Comparison of ENCODE assay signal across 28 mouse cellular contexts in genomic region chr2:121132822-121133221, GRCm38 (mm10). TPM values are rescaled to one million over a fixed set of nuclear protein-coding genes. Genes with fewer than 3 reads are reported as not detected.
DNase-seq lines count a peak whose midpoint lies in the region; ATAC-seq and TF ChIP-seq lines count a peak whose summit lies in the region.
"Had no signal": no experiment of that assay in that cellular context is flagged by ENCODE, and none has a peak within 500 bp of the region (broad histone marks: within the 10 kb centered on the region; RNA-seq: fewer than 3 reads in every experiment).

No protein-coding gene starts in this region.

- DNase-seq in lung, postnatal 0 days (ENCODE audit: low spot score), result peak; percentile 53
- DNase-seq in lung, adult 18-20 months, result no peak
- DNase-seq in adipocyte (ENCODE audit: low spot score), result peak; percentile 21
- peak; percentile 57 for DNase-seq in stomach, postnatal 0 days (ENCODE audit: low spot score)
- DNase-seq in thymus, postnatal 36 days, result no peak
- no peak for DNase-seq in cerebellum, postnatal 25 days
- DNase-seq: adrenal gland, adult 2 months; adrenal gland, postnatal 10 days; adrenal gland, postnatal 25 days; B cell, adult 2 months; cerebellum, adult 11-12 months; cerebellum, adult 2 months; cerebellum, adult 9-10 months; cerebellum, postnatal 10 days; cerebellum, postnatal 36 days; embryo, embryonic 11 days had no signal

- no peak overlapping the region for H3K4me2 ChIP-seq in lung, postnatal 0 days (replicated peaks; ENCODE audit: low read depth, low read length)
- no peak overlapping the region for H3K4me2 ChIP-seq in stomach, postnatal 0 days (replicated peaks; ENCODE audit: low read depth)
- no peak overlapping the region for H3K4me2 ChIP-seq in intestine, embryonic 15.5 days (replicated peaks)
- H3K4me2 ChIP-seq: embryonic facial prominence, embryonic 13.5 days; embryonic facial prominence, embryonic 15.5 days; forebrain, embryonic 12.5 days had no signal

- no peak overlapping the region for H3ac ChIP-seq in C2C12 (ENCODE audit: control insufficient read depth, insufficient read length, low read depth)

- H3K36me3 ChIP-seq in lung, postnatal 0 days (ENCODE audit: insufficient read depth, low read length), result no peaks in the 10 kb centered on the region
- H3K36me3 ChIP-seq in C2C12 (ENCODE audit: control insufficient read depth, insufficient read depth), result no peaks in the 10 kb centered on the region
- no peaks in the 10 kb centered on the region for H3K36me3 ChIP-seq in stomach, postnatal 0 days (ENCODE audit: control insufficient read depth, insufficient read depth, low read length)
- no peaks in the 10 kb centered on the region for H3K36me3 ChIP-seq in intestine, embryonic 15.5 days
- H3K36me3 ChIP-seq: embryonic facial prominence, embryonic 15.5 days had no signal

- ATAC-seq in lung, postnatal 0 days, result peak; percentile 31
- peak; percentile 88 for ATAC-seq in stomach, postnatal 0 days (ENCODE audit: low FRiP score, low TSS enrichment)
- ATAC-seq in intestine, embryonic 15.5 days, result no peak
- ATAC-seq: activated CD4-positive, CD25-positive, alpha-beta regulatory T cell, adult 4 months; forebrain, embryonic 14.5 days; forebrain, embryonic 16.5 days; Patski had no signal

- H3K4me1 ChIP-seq in lung, postnatal 0 days (ENCODE audit: insufficient read depth, low read depth, low read length), result peaks cover 2% of the 10 kb centered on the region; the same call in 1 of the 2 replicates
- H3K4me1 ChIP-seq in stomach, postnatal 0 days (replicated peaks; ENCODE audit: control insufficient read depth, insufficient read depth), result no peaks in the 10 kb centered on the region
- H3K4me1 ChIP-seq in intestine, embryonic 15.5 days (replicated peaks), result no peaks in the 10 kb centered on the region
- H3K4me1 ChIP-seq: embryonic facial prominence, embryonic 13.5 days; embryonic facial prominence, embryonic 15.5 days; forebrain, embryonic 10.5 days had no signal

- H3K27ac ChIP-seq in lung, postnatal 0 days (ENCODE audit: low read length), result no peak overlapping the region
- H3K27ac ChIP-seq in stomach, postnatal 0 days (replicated peaks), result no peak overlapping the region
- no peak overlapping the region for H3K27ac ChIP-seq in intestine, embryonic 15.5 days
- H3K27ac ChIP-seq: embryonic facial prominence, embryonic 13.5 days; embryonic facial prominence, embryonic 15.5 days; forebrain, embryonic 10.5 days; forebrain, embryonic 12.5 days had no signal

- no peak overlapping the region for H3K9ac ChIP-seq in lung, postnatal 0 days (replicated peaks; ENCODE audit: low read depth)
- no peak overlapping the region for H3K9ac ChIP-seq in stomach, postnatal 0 days (ENCODE audit: low read length)
- no peak overlapping the region for H3K9ac ChIP-seq in intestine, embryonic 15.5 days
- H3K9ac ChIP-seq: embryonic facial prominence, embryonic 13.5 days; embryonic facial prominence, embryonic 15.5 days; forebrain, embryonic 12.5 days had no signal

- no peaks in the 10 kb centered on the region for H3K79me2 ChIP-seq in C2C12 (ENCODE audit: control insufficient read depth, insufficient read depth)

- TF ChIP-seq CTCF in lung, postnatal 0 days (IDR thresholded peaks at IDR 0.05), result no peak
- no peak for TF ChIP-seq CTCF in C2C12 (IDR thresholded peaks at IDR 0.05; ENCODE audit: control insufficient read depth, insufficient read depth, insufficient read length)
- no peak for TF ChIP-seq CTCF in stomach, postnatal 0 days (IDR thresholded peaks at IDR 0.05; ENCODE audit: low read depth)

- no peak overlapping the region for H3K4me3 ChIP-seq in lung, postnatal 0 days (ENCODE audit: low read depth, low read length)
- H3K4me3 ChIP-seq in C2C12 (ENCODE audit: insufficient read depth, poor library complexity, severe bottlenecking), result no peak overlapping the region
- H3K4me3 ChIP-seq in stomach, postnatal 0 days (ENCODE audit: low read depth, low read length), result no peak overlapping the region
- no peak overlapping the region for H3K4me3 ChIP-seq in intestine, embryonic 15.5 days (replicated peaks)
- H3K4me3 ChIP-seq: embryonic facial prominence, embryonic 13.5 days; embryonic facial prominence, embryonic 15.5 days; erythroblast, embryonic 14.5 days; forebrain, embryonic 10.5 days; forebrain, embryonic 12.5 days had no signal

- H3K27me3 ChIP-seq in lung, postnatal 0 days (replicated peaks; ENCODE audit: insufficient read depth, low read length), result no peaks in the 10 kb centered on the region
- H3K27me3 ChIP-seq in C2C12 (ENCODE audit: control insufficient read depth, insufficient read depth, insufficient read length), result no peaks in the 10 kb centered on the region
- no peaks in the 10 kb centered on the region for H3K27me3 ChIP-seq in stomach, postnatal 0 days (ENCODE audit: control insufficient read depth, insufficient read depth, low read length)
- no peaks in the 10 kb centered on the region for H3K27me3 ChIP-seq in intestine, embryonic 15.5 days (replicated peaks)
- H3K27me3 ChIP-seq: embryonic facial prominence, embryonic 13.5 days; embryonic facial prominence, embryonic 15.5 days; forebrain, embryonic 12.5 days; Patski had no signal

- no peak for TF ChIP-seq EP300 in lung, postnatal 0 days (IDR thresholded peaks at IDR 0.05)
- TF ChIP-seq EP300 in stomach, postnatal 0 days (optimal IDR thresholded peaks at IDR 0.05), result no peak

- 43% methylated on average over 1 of the region's 1 CpGs for WGBS in lung, postnatal 0 days
- WGBS in stomach, postnatal 0 days, result 48% methylated on average over 1 of the region's 1 CpGs
- 67% methylated on average over 1 of the region's 1 CpGs for WGBS in intestine, embryonic 15.5 days

- no peaks in the 10 kb centered on the region for H3K9me3 ChIP-seq in lung, postnatal 0 days (ENCODE audit: low read length)
- H3K9me3 ChIP-seq in stomach, postnatal 0 days (ENCODE audit: control insufficient read depth, low read length), result no peaks in the 10 kb centered on the region
- no peaks in the 10 kb centered on the region for H3K9me3 ChIP-seq in intestine, embryonic 15.5 days
- H3K9me3 ChIP-seq: embryonic facial prominence, embryonic 13.5 days; embryonic facial prominence, embryonic 15.5 days; forebrain, embryonic 10.5 days; forebrain, embryonic 12.5 days had no signal

- H3K79me3 ChIP-seq in C2C12 (ENCODE audit: low read depth), result no peaks in the 10 kb centered on the region

TF ChIP-seq in C2C12, 6 proteins besides CTCF, POLR2A, EP300 and RAD21:
- no peak for TF ChIP-seq USF1 (IDR thresholded peaks at IDR 0.05; ENCODE audit: low read depth)
- TF ChIP-seq FOSL1 (IDR thresholded peaks at IDR 0.05; ENCODE audit: insufficient read depth, low read length, poor library complexity, severe bottlenecking), result no peak
- peak; percentile 13 for TF ChIP-seq CEBPB (IDR thresholded peaks at IDR 0.05; ENCODE audit: low read depth)
- no peak for TF ChIP-seq MYOG (IDR thresholded peaks at IDR 0.05; ENCODE audit: control insufficient read depth, extremely low read depth, insufficient read length)
- no peak for TF ChIP-seq MAX (IDR thresholded peaks at IDR 0.05)
- no peak for TF ChIP-seq MYOD1 (IDR thresholded peaks at IDR 0.05; ENCODE audit: control insufficient read depth, insufficient read length, low read depth)

RNA-seq across cellular contexts. Expression of gene Adal, which starts 7.4 kb away (rescaled TPM):
- polyA plus RNA-seq in lung, postnatal 0 days (2015; fragmentation: Nextera tagmentation; extraction: Ambion mirVana), result 12.7 and 13.5 TPM in 2 replicates
- 1.6 TPM for polyA plus RNA-seq in C2C12 (2012; fragmentation: generic; extraction: Trizol)
- 9.6 and 9.7 TPM in 2 replicates for polyA plus RNA-seq in stomach, postnatal 0 days (2015; fragmentation: Nextera tagmentation; extraction: Ambion mirVana)
- polyA plus RNA-seq in intestine, embryonic 15.5 days (2015; fragmentation: Nextera tagmentation; extraction: Ambion mirVana), result 17.7 and 18.2 TPM in 2 replicates

RNA-seq across cellular contexts. Expression of gene Lcmt2, which starts 7.6 kb away (rescaled TPM):
- 19.3 and 21.8 TPM in 2 replicates for polyA plus RNA-seq in lung, postnatal 0 days (2015; fragmentation: Nextera tagmentation; extraction: Ambion mirVana)
- 3.6 TPM for polyA plus RNA-seq in C2C12 (2012; fragmentation: generic; extraction: Trizol)
- 12.6 and 14.9 TPM in 2 replicates for polyA plus RNA-seq in stomach, postnatal 0 days (2015; fragmentation: Nextera tagmentation; extraction: Ambion mirVana)
- polyA plus RNA-seq in intestine, embryonic 15.5 days (2015; fragmentation: Nextera tagmentation; extraction: Ambion mirVana), result 19.4 and 20.0 TPM in 2 replicates

RNA-seq across cellular contexts. Expression of gene Tgm7, which starts 23.2 kb away (rescaled TPM):
- not detected in 2 replicates for polyA plus RNA-seq in lung, postnatal 0 days (2015; fragmentation: Nextera tagmentation; extraction: Ambion mirVana)
- polyA plus RNA-seq in C2C12 (2012; fragmentation: generic; extraction: Trizol), result not detected
- not detected in 2 replicates for polyA plus RNA-seq in stomach, postnatal 0 days (2015; fragmentation: Nextera tagmentation; extraction: Ambion mirVana)
- 0.20 and 0.23 TPM in 2 replicates for polyA plus RNA-seq in intestine, embryonic 15.5 days (2015; fragmentation: Nextera tagmentation; extraction: Ambion mirVana)
- polyA plus RNA-seq: adrenal gland, adult 2 months; embryonic facial prominence, embryonic 11.5 days; embryonic facial prominence, embryonic 13.5 days; embryonic facial prominence, embryonic 15.5 days; erythroblast, embryonic 14.5 days; forebrain, embryonic 10.5 days; forebrain, embryonic 12.5 days; forebrain, embryonic 14.5 days; forebrain, embryonic 16.5 days; Patski had no signal

RNA-seq across cellular contexts. Expression of gene Tubgcp4, which starts 37.6 kb away (rescaled TPM):
- polyA plus RNA-seq in lung, postnatal 0 days (2015; fragmentation: Nextera tagmentation; extraction: Ambion mirVana), result 18.6 and 22.0 TPM in 2 replicates
- 16.7 TPM for polyA plus RNA-seq in C2C12 (2012; fragmentation: generic; extraction: Trizol)
- polyA plus RNA-seq in stomach, postnatal 0 days (2015; fragmentation: Nextera tagmentation; extraction: Ambion mirVana), result 14.2 and 15.4 TPM in 2 replicates
- polyA plus RNA-seq in intestine, embryonic 15.5 days (2015; fragmentation: Nextera tagmentation; extraction: Ambion mirVana), result 38.2 and 44.2 TPM in 2 replicates

RNA-seq across cellular contexts. Expression of gene Zscan29, which starts 38.1 kb away (rescaled TPM):
- polyA plus RNA-seq in lung, postnatal 0 days (2015; fragmentation: Nextera tagmentation; extraction: Ambion mirVana), result 7.8 and 8.6 TPM in 2 replicates
- 3.1 TPM for polyA plus RNA-seq in C2C12 (2012; fragmentation: generic; extraction: Trizol)
- polyA plus RNA-seq in stomach, postnatal 0 days (2015; fragmentation: Nextera tagmentation; extraction: Ambion mirVana), result 5.5 and 5.8 TPM in 2 replicates
- polyA plus RNA-seq in intestine, embryonic 15.5 days (2015; fragmentation: Nextera tagmentation; extraction: Ambion mirVana), result 8.6 and 8.9 TPM in 2 replicates

Comparison
In these comparisons a context has a peak if more than half of its experiments do, and no peak if none do; other contexts are left out.
1. DNase-seq: peak in lung, postnatal 0 days (single experiment), adipocyte (single experiment) and stomach, postnatal 0 days (single experiment); none in lung, adult 18-20 months (0 of 2), thymus, postnatal 36 days (0 of 2) and cerebellum, postnatal 25 days (0 of 2).